Mouse (Mus musculus) bone marrow macrophage, adult 2 months (primary cell): ENCODE results near the gene C130050O18Rik. TPM values are rescaled to one million over a fixed set of nuclear protein-coding genes. Genes with fewer than 3 reads are reported as not detected.

Source experiments
- H3K27ac ChIP-seq: 2 replicates; pipeline ENCODE4 v1.5.1; 2012; ENCODE audit warnings: low read depth, low read length; ENCODE audit not compliant: insufficient read depth
- H3K4me1 ChIP-seq: 2 replicates; pipeline ENCODE4 v1.6.1; 2012; ENCODE audit warnings: low read length; ENCODE audit not compliant: control insufficient read depth, insufficient read depth
- H3K4me3 ChIP-seq: 2 replicates; pipeline ENCODE4 v1.5.1; 2012; ENCODE audit warnings: mild to moderate bottlenecking, low read length, moderate library complexity; ENCODE audit not compliant: insufficient read depth
- CTCF ChIP-seq: IDR thresholded peaks from 2 replicates; pipeline ENCODE4 v1.5.1; 2012; ENCODE audit warnings: low read depth, mild to moderate bottlenecking, low read length, moderate library complexity
- POLR2A ChIP-seq: IDR thresholded peaks from 2 replicates; pipeline ENCODE4 v1.6.1; 2012; ENCODE audit warnings: mild to moderate bottlenecking, low read depth, low read length, borderline replicate concordance
- polyA plus RNA-seq: library from polyadenylated mRNA; stranded (reverse); fragments of >200 nt; gene quantifications from 2 replicates; pipeline ENCODE4 v1.2.4, GENCODE M21; 2012; ENCODE audit not compliant: missing spikeins, insufficient read depth, insufficient read length

C130050O18Rik gene
- polyA plus RNA-seq, 1 experiment = 13.2 TPM

DNA sequence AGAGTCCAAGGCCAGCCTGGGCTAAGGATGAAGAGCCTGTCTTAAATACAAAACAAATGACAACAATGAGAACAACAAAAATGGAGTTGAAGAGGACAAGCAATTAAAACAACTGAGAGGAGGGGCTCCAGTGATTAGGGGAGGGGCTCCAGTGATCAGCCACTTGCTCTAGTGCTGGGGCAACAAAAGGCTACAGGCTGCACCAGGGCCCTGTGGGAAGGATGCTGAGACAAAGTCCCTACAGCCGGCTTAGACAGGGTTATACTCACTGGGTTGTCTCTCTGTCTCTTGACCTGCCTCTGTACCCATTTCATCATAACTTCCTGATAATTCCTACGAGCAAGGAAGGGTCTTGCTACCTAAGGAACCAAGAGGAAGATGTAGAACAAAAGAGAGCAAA, 13.0 kb downstream of the C130050O18Rik start:
- H3K4me1 ChIP-seq = no peaks in the 10 kb centered on the region
- H3K27ac ChIP-seq = no peak overlapping the region
- TF ChIP-seq CTCF = no peak
- TF ChIP-seq POLR2A = no peak
- H3K4me3 ChIP-seq = no peak overlapping the region

DNA sequence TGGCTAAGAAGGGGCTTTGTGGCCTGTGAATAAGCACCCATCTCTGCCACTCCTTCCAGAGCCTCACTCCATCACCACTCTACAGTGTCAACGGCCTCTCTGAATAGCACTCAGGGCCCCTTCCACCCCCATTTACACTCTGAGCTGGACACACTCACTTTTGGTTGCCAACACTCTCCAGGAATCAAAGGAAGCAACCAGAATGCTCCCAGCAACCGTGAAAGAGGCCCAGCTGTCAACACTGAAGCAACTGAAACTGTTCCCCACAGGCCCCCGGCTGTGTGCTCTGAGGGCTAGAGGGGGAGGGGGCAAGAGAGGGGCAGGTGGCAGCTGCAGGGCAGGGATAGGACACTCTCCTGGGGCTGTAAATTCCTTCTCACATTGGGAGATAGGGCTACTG, 13.6 kb downstream of the C130050O18Rik start:
- Histone ChIP-seq H3K4me1 (no peaks in the 10 kb centered on the region), H3K4me3 (no peak overlapping the region), H3K27ac (no peak overlapping the region)
- no peak for TF ChIP-seq CTCF
- no peak for TF ChIP-seq POLR2A

DNA sequence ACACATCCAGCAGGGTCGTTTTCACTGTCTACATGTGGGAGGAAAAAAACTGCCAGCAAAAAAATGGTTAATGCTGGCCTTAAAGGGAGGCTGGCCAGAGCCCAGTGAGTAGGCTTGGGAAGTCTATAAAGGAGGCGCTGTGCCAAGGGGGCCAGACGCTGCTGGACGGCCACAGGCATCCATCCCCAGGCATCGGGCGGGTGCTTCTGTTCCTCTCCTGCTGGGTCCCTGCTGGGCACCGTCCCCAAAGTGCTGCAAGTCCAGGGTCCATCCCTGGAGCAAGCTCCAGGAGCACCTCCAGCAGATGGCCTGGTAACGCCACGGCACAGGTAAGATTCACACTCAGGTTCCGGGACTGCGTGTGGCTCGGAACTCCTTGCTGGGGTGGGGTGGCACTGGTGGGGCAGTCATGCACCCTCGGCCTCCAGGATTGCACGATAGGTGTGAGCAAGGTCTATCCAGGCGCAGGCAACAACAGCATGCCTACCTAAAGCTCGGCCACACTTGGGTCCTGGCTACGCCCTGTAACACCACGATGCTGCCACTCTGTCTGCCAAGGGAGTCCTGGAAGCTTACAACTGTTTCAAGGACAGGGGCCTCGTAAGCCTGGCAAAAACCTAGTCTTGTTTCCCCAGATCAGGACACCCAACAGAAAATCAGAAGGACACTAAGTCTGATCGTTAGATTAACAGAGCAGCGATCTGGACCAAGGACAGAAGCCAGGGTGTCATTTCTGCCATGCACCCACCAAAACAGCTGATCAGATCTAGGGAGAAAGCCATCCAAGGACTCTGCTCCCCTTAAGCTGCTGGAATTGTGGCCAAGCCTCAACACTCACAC, 18.2 kb downstream of the C130050O18Rik start, which contains the start of gene Gper1:
Gene Gper1 (plus strand): TSS at position 126 of the 840 bp plus-strand sequence.
- TF ChIP-seq CTCF (no peak), POLR2A (no peak)
- no peak within 1 kb of the TSS for H3K27ac ChIP-seq
- H3K4me1 ChIP-seq = no peaks in the 10 kb centered on the region
- H3K4me3 ChIP-seq = no peak within 1 kb of the TSS

DNA sequence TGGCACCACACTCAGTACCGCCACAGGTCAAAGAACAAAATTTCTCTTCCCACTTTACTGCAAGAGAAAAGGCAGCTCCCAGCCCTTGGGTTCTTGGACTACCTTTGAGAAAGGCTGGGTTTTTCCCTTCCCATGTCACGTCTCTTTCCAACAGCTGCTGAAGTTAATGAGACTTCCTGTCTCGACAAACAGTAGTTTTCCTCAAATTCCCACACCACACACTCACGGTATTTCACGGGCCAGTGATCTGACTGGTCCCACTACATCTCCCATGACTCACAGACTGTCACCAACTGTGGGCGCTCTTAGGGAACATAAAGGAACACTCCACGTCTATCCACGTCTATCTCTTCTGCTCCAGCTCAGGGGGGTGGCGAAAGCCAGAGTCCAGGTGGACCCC, 20.1 kb downstream of the C130050O18Rik start:
- Histone ChIP-seq H3K4me1 (no peaks in the 10 kb centered on the region), H3K4me3 (no peak overlapping the region), H3K27ac (no peak overlapping the region)
- TF ChIP-seq POLR2A (no peak), CTCF (no peak)

DNA sequence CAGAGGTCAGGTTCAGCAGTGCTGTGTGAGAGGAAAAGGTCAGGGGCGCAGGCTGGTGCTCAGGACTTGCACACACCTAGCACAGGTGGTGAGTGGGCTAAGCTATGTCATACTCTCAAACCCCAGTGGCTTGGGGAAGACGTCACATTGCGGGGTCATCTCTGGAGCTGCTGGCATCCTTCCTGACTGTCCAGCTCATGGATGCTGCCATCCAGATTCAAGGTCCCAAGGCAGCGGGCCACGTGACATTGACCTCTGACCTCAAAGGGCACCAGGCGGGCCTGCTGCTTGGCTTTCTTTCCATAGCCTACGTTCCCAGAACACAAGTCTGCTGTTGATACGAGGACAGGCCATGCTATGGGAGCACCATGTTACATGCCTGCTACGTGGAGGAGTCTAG, 21.9 kb downstream of the C130050O18Rik start:
- Histone ChIP-seq H3K27ac (no peak overlapping the region), H3K4me1 (no peaks in the 10 kb centered on the region), H3K4me3 (no peak overlapping the region)
- TF ChIP-seq CTCF = no peak
- TF ChIP-seq POLR2A = no peak

DNA sequence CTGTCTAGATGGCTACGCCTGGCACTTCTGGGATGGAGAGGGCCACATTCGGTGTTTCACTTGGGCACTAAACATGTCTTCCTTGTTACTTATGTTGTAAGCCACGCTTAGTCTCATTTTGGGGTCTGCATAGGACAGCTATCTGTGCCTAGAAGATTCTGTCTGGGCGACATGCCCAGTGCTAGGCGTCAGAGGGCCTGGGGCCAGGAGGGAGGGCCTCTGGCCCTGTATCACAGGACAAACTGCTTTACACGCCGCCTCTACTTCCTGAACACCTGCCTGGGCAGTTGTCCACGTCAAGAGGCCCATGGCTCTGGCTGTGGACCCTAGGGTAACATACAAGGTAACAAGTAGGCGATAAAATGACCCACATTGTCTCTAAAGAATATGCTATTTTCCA, 22.9 kb downstream of the C130050O18Rik start:
- Histone ChIP-seq H3K27ac (no peak overlapping the region), H3K4me3 (no peak overlapping the region), H3K4me1 (no peaks in the 10 kb centered on the region; the same call in 1 of the 2 replicates)
- TF ChIP-seq CTCF (no peak), POLR2A (no peak)

DNA sequence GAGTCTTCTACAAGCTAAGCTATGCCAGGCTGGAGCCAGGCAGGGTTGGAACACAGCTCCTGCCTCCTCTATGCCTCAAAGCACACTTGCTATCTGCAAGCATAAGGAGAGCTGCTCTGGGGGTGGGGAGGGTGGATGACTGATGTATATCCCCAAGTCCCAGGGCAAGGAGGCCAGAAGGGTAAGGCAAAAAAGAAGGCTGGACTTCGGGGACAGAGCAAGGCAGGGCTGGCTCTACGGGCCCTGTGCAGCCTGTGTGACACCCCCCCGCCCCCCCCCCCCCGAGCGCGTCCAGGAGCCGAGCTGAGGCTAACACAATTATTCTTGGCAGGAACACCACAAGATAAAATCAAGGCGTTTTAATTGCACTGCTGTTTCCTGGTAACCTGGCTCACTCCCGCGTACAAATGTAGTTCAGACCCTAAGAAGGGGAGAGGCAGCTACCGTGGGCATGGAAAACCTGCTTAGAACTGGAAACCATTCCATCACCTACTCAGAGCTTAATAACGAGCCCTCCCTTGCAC, 24.8 kb downstream of the C130050O18Rik start:
- Histone ChIP-seq H3K27ac (no peak overlapping the region), H3K4me3 (no peak overlapping the region), H3K4me1 (peaks cover 17% of the 10 kb centered on the region)
- TF ChIP-seq CTCF = no peak

DNA sequence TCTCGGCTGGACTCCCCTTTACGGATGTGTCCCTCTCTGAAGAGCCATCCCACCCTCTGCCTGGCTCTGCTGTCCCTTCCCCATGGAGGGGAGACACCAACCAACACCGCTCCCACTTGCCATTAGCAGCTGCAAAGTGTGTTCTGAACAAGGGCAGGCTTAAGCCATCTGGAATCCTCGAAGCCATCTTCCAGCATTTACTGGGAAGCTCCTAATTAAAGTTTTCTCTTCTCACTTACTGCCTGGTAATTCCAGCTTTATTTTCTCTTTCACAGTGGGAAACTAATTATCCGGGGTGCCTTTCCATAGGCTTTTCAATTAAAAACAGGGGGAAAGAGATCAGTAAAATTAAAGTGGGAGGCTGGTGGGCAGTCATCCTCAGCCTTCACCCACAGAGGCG, 27.3 kb downstream of the C130050O18Rik start:
- no peak for TF ChIP-seq CTCF
- TF ChIP-seq POLR2A = no peak
- no peak overlapping the region for H3K27ac ChIP-seq

DNA sequence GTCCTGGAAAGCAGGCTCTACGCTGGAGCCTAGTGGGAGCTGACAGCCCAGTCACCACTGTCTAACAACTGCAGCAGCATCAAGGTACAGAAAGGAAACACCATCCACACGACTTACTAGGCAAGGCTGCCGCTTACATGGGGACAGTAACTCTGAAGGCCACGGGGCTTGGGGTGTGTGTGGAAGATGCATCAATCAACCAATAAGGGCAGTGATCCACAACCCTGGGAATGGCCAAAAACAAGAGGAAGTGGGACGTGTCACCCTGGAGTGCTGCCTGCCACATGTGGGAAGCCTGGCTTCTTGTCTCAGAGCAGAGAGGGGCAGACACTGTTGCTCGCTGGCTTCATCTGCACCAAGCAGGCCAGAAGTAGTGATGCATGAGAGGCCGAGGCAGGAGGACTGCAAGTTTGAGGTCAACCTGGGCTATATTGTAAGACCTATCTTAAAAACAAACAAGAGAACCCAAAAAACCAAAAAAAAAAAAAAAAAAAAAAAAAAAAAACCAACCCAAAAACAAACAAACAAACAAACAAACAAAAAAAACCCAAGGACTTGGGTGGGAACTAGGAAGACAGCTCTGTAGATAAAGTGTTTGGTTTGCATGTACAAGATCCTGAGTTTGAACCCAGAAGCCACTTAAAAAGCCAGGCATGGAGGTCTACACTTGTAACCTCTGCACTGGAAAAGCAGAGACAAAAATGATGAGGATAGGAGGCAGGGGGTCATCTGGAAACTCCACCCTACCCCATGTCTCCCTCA, 27.8 kb downstream of the C130050O18Rik start:
- Histone ChIP-seq H3K27ac (no peak overlapping the region), H3K4me3 (no peak overlapping the region), H3K4me1 (peaks cover 24% of the 10 kb centered on the region)
- TF ChIP-seq POLR2A (no peak), CTCF (no peak)

More for the DNA sequence above, 27.3 kb downstream of the C130050O18Rik start:
- H3K4me1 ChIP-seq = peaks cover 20% of the 10 kb centered on the region
- no peak overlapping the region for H3K4me3 ChIP-seq
